Mouse (Mus musculus): Measurements from ENCODE around the gene Klhl22. TPM values are rescaled to one million over a fixed set of nuclear protein-coding genes. Genes with fewer than 3 reads are reported as not detected.

Klhl22 gene
- total and polyA plus RNA-seq, 3 experiments = 17.3 to 23.6 (median 18.6) TPM

DNA sequence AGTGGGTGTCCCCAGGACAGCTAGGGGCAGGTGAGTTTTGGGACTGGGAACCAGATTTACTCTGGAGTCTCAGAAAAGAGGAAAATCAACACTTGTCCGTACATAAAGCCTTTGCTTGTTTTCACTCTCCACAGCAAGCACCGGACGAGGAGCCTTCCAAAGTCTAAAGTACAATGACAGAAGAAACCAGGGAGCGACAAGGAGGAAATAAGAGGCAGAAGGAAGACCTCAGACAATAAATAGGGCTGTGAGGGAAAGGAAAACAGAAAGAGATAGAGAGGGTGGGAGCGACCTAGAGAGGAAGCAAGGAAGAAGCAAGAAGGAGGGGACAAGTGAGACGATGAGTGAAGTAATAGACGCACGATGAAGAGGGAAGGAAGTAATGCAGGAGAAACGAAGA lies 516 bp upstream of the Klhl22 start:
- 36% methylated on average over 9 of the region's 9 CpGs for WGBS
- intact Hi-C loops (cut with DNase I) = no loop called here
- DNase-seq = no peak
- Histone ChIP-seq H3K27me3 (ENCODE audit: control insufficient read depth, insufficient read depth, low read length) (no peaks in the 10 kb centered on the region), H3K36me3 (ENCODE audit: control insufficient read depth, insufficient read depth, low read length) (no peaks in the 10 kb centered on the region), H3K4me1 (ENCODE audit: control insufficient read depth, insufficient read depth, low read length) (peaks cover 4% of the 10 kb centered on the region), H3K79me2 (replicated peaks; ENCODE audit: control insufficient read depth, insufficient read depth, low read length) (no peaks in the 10 kb centered on the region), H3K27ac (peak overlapping the region; percentile 57), H3K4me3 (peak overlapping the region; percentile 66), H3K9ac (ENCODE audit: low read depth, low read length) (peak overlapping the region; percentile 59)
- no peak for TF ChIP-seq EP300 (IDR thresholded peaks at IDR 0.05; ENCODE audit: insufficient read depth, low read depth, low read length)
- no peak for TF ChIP-seq CTCF (IDR thresholded peaks at IDR 0.05)
- TF ChIP-seq POLR2A (IDR thresholded peaks at IDR 0.05; ENCODE audit: insufficient read depth, low read depth, low read length) = no peak

DNA sequence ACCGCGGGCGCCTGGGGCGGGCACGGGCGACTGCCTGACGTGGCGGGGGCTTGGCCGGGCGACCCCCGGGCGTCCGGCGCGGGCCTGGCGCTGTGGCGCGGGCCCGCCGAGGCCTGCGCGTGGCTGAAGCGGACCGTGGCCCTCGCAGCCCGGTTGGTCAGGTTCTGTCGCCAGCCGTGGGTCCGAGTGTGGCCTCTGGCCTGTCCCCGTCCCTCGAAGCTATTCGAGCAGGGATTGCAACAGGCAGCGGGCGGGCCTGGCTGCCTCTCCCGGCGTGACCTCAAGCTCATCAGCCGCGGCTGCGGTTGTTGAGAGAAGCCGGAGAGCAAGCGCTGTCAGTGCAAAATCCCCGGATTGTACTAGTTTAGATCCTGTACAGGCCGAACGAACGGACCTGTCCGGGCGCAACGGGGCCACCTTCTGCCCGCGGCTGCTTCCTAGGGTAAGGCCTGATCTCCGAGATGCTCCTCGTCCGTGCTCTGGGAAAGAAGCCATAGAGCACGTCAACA lies 449 bp downstream of the Klhl22 start:
- intact Hi-C loops (cut with DNase I) = loop anchor here (5.0 kb wide), 2 partner anchors 37 to 52 kb away; partner anchors contain the start of gene Scarf2
- Histone ChIP-seq H3K36me3 (ENCODE audit: control insufficient read depth, insufficient read depth, low read length) (no peaks in the 10 kb centered on the region), H3K27ac (peak overlapping the region; percentile 57), H3K79me2 (replicated peaks; ENCODE audit: control insufficient read depth, insufficient read depth, low read length) (no peaks in the 10 kb centered on the region), H3K27me3 (ENCODE audit: control insufficient read depth, insufficient read depth, low read length) (no peaks in the 10 kb centered on the region), H3K9ac (ENCODE audit: low read depth, low read length) (peak overlapping the region; percentile 83), H3K4me1 (ENCODE audit: control insufficient read depth, insufficient read depth, low read length) (peaks cover 4% of the 10 kb centered on the region), H3K4me3 (peak overlapping the region; percentile 66)
- no peak for TF ChIP-seq POLR2A (IDR thresholded peaks at IDR 0.05; ENCODE audit: insufficient read depth, low read depth, low read length)
- whole genome bisulfite sequencing = 1% methylated on average over 54 of the region's 54 CpGs
- DNase-seq = peak; percentile 71 to 76

DNA sequence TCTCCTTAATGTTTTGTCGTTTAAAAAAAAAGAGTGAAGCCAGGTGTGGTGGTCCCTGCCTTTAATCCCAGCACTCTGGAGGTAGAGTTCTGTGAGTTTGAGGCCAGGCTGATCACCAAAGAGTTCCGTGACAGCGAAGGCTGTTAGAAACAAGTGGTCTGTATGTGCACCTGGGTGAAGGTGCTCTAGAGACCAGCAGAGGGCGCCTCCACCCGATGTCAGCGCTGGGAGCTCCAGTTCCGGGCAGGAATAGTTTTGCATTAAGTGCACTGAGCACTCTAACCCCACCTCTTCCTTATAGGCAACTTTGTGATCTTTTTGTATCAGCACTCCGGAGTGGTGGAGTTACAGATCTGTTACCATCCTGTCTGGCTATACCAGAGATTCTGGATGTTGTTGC lies 1.2 kb downstream of the Klhl22 start:
- Histone ChIP-seq H3K9ac (ENCODE audit: low read depth, low read length) (no peak overlapping the region), H3K36me3 (ENCODE audit: control insufficient read depth, insufficient read depth, low read length) (no peaks in the 10 kb centered on the region; the same call in 1 of the 2 replicates), H3K27ac (no peak overlapping the region), H3K4me1 (ENCODE audit: control insufficient read depth, insufficient read depth, low read length) (peaks cover 4% of the 10 kb centered on the region), H3K4me3 (no peak overlapping the region), H3K79me2 (replicated peaks; ENCODE audit: control insufficient read depth, insufficient read depth, low read length) (no peaks in the 10 kb centered on the region), H3K27me3 (ENCODE audit: control insufficient read depth, insufficient read depth, low read length) (no peaks in the 10 kb centered on the region)
- intact Hi-C loops (cut with DNase I) = loop anchor here (5.0 kb wide), 2 partner anchors 37 to 52 kb away; partner anchors contain the start of gene Scarf2
- no peak for TF ChIP-seq POLR2A (IDR thresholded peaks at IDR 0.05; ENCODE audit: insufficient read depth, low read depth, low read length)
- peak; percentile 78 for TF ChIP-seq CTCF (IDR thresholded peaks at IDR 0.05)
- peak; percentile 31 to 40 for DNase-seq
- WGBS = 54% methylated on average over 8 of the region's 8 CpGs

DNA sequence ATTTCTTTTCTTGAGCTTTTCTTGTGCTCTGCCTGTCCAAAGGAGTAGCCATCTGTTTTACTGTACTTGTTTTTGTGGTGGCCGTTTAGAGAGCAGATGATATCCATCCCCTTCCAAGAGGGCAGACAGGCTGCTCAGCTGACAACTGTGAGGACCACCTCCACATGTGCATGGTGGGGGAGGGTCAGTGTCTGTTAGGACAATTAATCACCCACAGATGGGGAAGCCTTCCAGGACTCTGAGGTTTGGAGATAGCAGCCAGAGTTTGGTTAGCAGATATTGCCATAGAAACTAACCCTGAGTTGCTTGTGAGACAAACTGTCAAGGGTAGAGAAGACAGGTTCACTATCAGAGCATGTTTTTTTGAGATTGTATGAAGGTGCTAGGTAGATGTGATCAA lies 1.7 kb downstream of the Klhl22 start:
- Histone ChIP-seq H3K4me3 (no peak overlapping the region), H3K4me1 (ENCODE audit: control insufficient read depth, insufficient read depth, low read length) (peaks cover 4% of the 10 kb centered on the region), H3K79me2 (replicated peaks; ENCODE audit: control insufficient read depth, insufficient read depth, low read length) (no peaks in the 10 kb centered on the region), H3K27me3 (ENCODE audit: control insufficient read depth, insufficient read depth, low read length) (no peaks in the 10 kb centered on the region), H3K36me3 (ENCODE audit: control insufficient read depth, insufficient read depth, low read length) (no peaks in the 10 kb centered on the region; the same call in 1 of the 2 replicates), H3K9ac (ENCODE audit: low read depth, low read length) (no peak overlapping the region), H3K27ac (no peak overlapping the region)
- TF ChIP-seq CTCF (IDR thresholded peaks at IDR 0.05) = no peak
- no peak for TF ChIP-seq POLR2A (IDR thresholded peaks at IDR 0.05; ENCODE audit: insufficient read depth, low read depth, low read length)
- TF ChIP-seq EP300 (IDR thresholded peaks at IDR 0.05; ENCODE audit: insufficient read depth, low read depth, low read length) = no peak
- intact Hi-C loops (cut with DNase I) = loop anchor here (5.0 kb wide), 2 partner anchors 36 to 51 kb away; partner anchors contain the start of gene Scarf2
- WGBS = 63% methylated on average over 1 of the region's 1 CpGs
- DNase-seq = no peak

DNA sequence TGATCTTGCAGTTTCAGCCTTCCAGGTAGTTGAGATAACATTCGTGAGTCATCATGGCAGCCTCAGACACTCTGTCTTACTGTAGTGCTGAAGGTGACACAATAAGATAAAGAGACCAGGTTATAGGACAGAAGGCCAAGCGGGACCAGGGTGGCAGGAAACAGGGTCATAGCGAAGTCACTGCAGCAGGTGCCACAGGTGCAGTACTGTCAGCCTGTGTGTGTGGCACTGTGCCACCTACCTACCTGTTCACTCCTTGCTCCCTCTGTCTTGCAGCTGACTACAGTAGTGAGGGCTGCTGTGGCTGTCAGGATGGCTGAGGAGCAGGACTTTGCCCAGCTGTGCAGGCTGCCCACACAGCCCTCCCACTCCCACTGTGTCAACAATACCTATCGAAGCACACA lies 4.7 kb downstream of the Klhl22 start:
- Histone ChIP-seq H3K79me2 (replicated peaks; ENCODE audit: control insufficient read depth, insufficient read depth, low read length) (no peaks in the 10 kb centered on the region), H3K4me3 (no peak overlapping the region), H3K9ac (ENCODE audit: low read depth, low read length) (no peak overlapping the region), H3K4me1 (ENCODE audit: control insufficient read depth, insufficient read depth, low read length) (peaks cover 4% of the 10 kb centered on the region), H3K27me3 (ENCODE audit: control insufficient read depth, insufficient read depth, low read length) (no peaks in the 10 kb centered on the region), H3K27ac (no peak overlapping the region), H3K36me3 (ENCODE audit: control insufficient read depth, insufficient read depth, low read length) (peaks cover under 1% of the 10 kb centered on the region; the same call in 1 of the 2 replicates)
- intact Hi-C loops (cut with DNase I) = loop anchor here (5.0 kb wide), 2 partner anchors 33 to 48 kb away; partner anchors contain the start of gene Scarf2
- 76% methylated on average over 4 of the region's 4 CpGs for WGBS
- TF ChIP-seq EP300 (IDR thresholded peaks at IDR 0.05; ENCODE audit: insufficient read depth, low read depth, low read length) = no peak
- no peak for TF ChIP-seq CTCF (IDR thresholded peaks at IDR 0.05)
- no peak for TF ChIP-seq POLR2A (IDR thresholded peaks at IDR 0.05; ENCODE audit: insufficient read depth, low read depth, low read length)
- DNase-seq = no peak

DNA sequence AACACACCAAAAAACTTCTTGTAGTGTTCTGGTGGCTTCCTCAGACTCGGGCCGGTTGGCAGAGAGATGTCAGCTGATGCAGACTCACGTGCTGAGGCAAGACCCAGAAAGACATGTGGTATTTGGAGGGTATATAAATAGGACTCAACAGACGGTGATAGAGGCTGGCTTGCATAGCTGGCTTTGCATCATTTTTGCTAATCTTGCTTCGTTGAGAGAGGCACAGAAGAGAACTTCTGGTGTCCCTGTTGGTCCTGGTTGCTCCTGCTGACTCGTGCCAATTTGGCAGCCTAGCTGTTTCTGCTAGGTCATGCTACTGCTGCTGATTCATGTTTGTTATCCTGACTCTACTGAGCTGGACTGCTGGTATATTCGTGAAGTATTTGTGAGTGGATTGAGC lies 9.4 kb downstream of the Klhl22 start:
- Histone ChIP-seq H3K36me3 (ENCODE audit: control insufficient read depth, insufficient read depth, low read length) (peaks cover 6% of the 10 kb centered on the region), H3K27me3 (ENCODE audit: control insufficient read depth, insufficient read depth, low read length) (no peaks in the 10 kb centered on the region), H3K79me2 (replicated peaks; ENCODE audit: control insufficient read depth, insufficient read depth, low read length) (no peaks in the 10 kb centered on the region), H3K27ac (peak overlapping the region; percentile 49), H3K9ac (ENCODE audit: low read depth, low read length) (no peak overlapping the region), H3K4me3 (no peak overlapping the region), H3K4me1 (ENCODE audit: control insufficient read depth, insufficient read depth, low read length) (no peaks in the 10 kb centered on the region; the same call in 1 of the 2 replicates)
- intact Hi-C loops (cut with DNase I) = no loop called here
- peak; percentile 28 to 58 for DNase-seq
- TF ChIP-seq POLR2A (IDR thresholded peaks at IDR 0.05; ENCODE audit: insufficient read depth, low read depth, low read length) (no peak), CTCF (IDR thresholded peaks at IDR 0.05) (no peak), EP300 (IDR thresholded peaks at IDR 0.05; ENCODE audit: insufficient read depth, low read depth, low read length) (no peak)
- 43% methylated on average over 7 of the region's 7 CpGs for WGBS
